Mouse (Mus musculus) limb, embryonic 10.5 days (tissue): ENCODE results near the gene Syt1. TPM values are rescaled to one million over a fixed set of nuclear protein-coding genes. Genes with fewer than 3 reads are reported as not detected.

Source experiments
- DNase-seq: peaks from one replicate; pipeline ENCODE4 v3.0.0-alpha.2; 2017; ENCODE audit warnings: low spot score
- H3K27ac ChIP-seq: fragments of 300-500 bp; sonication (generic); 2 replicates; pipeline ENCODE4 v1.5.1; 2016; ENCODE audit warnings: mild to moderate bottlenecking
- H3K27me3 ChIP-seq: fragments of 300-500 bp; sonication (generic); 2 replicates; pipeline ENCODE4 v1.6.1; 2016; ENCODE audit warnings: low read depth, mild to moderate bottlenecking; ENCODE audit not compliant: poor library complexity, severe bottlenecking
- H3K36me3 ChIP-seq: fragments of 300-500 bp; sonication (generic); 2 replicates; pipeline ENCODE4 v1.6.1; 2016; ENCODE audit warnings: mild to moderate bottlenecking, moderate library complexity
- H3K4me1 ChIP-seq: fragments of 300-500 bp; sonication (generic); 2 replicates; pipeline ENCODE4 v1.6.1; 2016
- H3K4me3 ChIP-seq: fragments of 300-500 bp; sonication (generic); 2 replicates; pipeline ENCODE4 v1.5.1; 2016; ENCODE audit warnings: mild to moderate bottlenecking, moderate library complexity
- H3K9me3 ChIP-seq: fragments of 300-500 bp; sonication (generic); replicated peaks from 2 replicates; pipeline ENCODE4 v1.6.1; 2016; ENCODE audit warnings: mild to moderate bottlenecking
- WGBS: fragments of 180-500 bp; shearing (Covaris S2); methylation state at CpG from one replicate; pipeline ENCODE4 v1.1.7; 2016; 5-methylcytosine and 5-hydroxymethylcytosine counted together
- polyA plus RNA-seq: library from polyadenylated mRNA; unstranded; fragments of >200 nt; fragmentation: Nextera tagmentation; extraction: Ambion mirVana; gene quantifications from 2 replicates; pipeline ENCODE4 v1.2.1, GENCODE M21; 2016

Gene Syt1
- polyA plus RNA-seq, 1 experiment from 2014 or later, result 0.13 TPM

- H3K36me3 ChIP-seq, result no peaks in the 10 kb centered on the region
- no peaks in the 10 kb centered on the region for H3K9me3 ChIP-seq
- WGBS, result 94% methylated on average over 9 of the region's 9 CpGs
These were observed 558.4 kb downstream of the Syt1 start for GRCm38 (mm10) chr10:108452421-108452820.

GRCm38 (mm10) chr10:108451516-108451915 is 559.3 kb downstream of the Syt1 start:
- Histone ChIP-seq H3K4me3 (no peak overlapping the region), H3K27me3 (no peaks in the 10 kb centered on the region), H3K9me3 (no peaks in the 10 kb centered on the region), H3K27ac (no peak overlapping the region), H3K4me1 (0 out of 2 replicates have a peak, but pooled peaks cover 6% of the 10 kb centered on the region), H3K36me3 (no peaks in the 10 kb centered on the region)
- WGBS, result 91% methylated on average over 8 of the region's 8 CpGs
- DNase-seq, result no peak

More at GRCm38 (mm10) chr10:108452421-108452820, 558.4 kb downstream of the Syt1 start:
- no peak overlapping the region for H3K4me3 ChIP-seq
- no peak for DNase-seq
- H3K27ac ChIP-seq, result no peak overlapping the region
- 0 out of 2 replicates have a peak, but pooled peaks cover 2% of the 10 kb centered on the region for H3K4me1 ChIP-seq
- no peaks in the 10 kb centered on the region for H3K27me3 ChIP-seq

- Histone ChIP-seq H3K9me3 (no peaks in the 10 kb centered on the region), H3K4me3 (no peak overlapping the region), H3K36me3 (no peaks in the 10 kb centered on the region), H3K27ac (no peak overlapping the region), H3K27me3 (no peaks in the 10 kb centered on the region), H3K4me1 (0 out of 2 replicates have a peak, but pooled peaks cover 9% of the 10 kb centered on the region)
- DNase-seq, result no peak
- WGBS, result 84% methylated on average over 4 of the region's 4 CpGs
These were observed 560.4 kb downstream of the Syt1 start for GRCm38 (mm10) chr10:108450401-108450800.

- peaks cover 18% of the 10 kb centered on the region; the same call in 1 of the 2 replicates for H3K4me1 ChIP-seq
- no peaks in the 10 kb centered on the region for H3K9me3 ChIP-seq
- no peak overlapping the region for H3K4me3 ChIP-seq
- no peak overlapping the region for H3K27ac ChIP-seq
- 87% methylated on average over 11 of the region's 11 CpGs for WGBS
- no peaks in the 10 kb centered on the region for H3K36me3 ChIP-seq
- H3K27me3 ChIP-seq, result no peaks in the 10 kb centered on the region
- no peak for DNase-seq
These were observed 562.4 kb downstream of the Syt1 start for GRCm38 (mm10) chr10:108448421-108448820.
